Mouse (Mus musculus) layer of hippocampus, postnatal 36 days (tissue): ENCODE data around the gene Ppp1r8. TPM values are rescaled to one million over a fixed set of nuclear protein-coding genes. Genes with fewer than 3 reads are reported as not detected.

Source experiments
- total RNA-seq, 2 experiments: library from RNA; stranded (reverse); gene quantifications; 2 replicates each; pipeline ENCODE4 v1.2.3; 2021

Gene Ppp1r8
- total RNA-seq, 2 experiments from 2014 or later: 40.3 to 41.9 TPM

Other genes starting within 250 kb of the Ppp1r8 start
- gene Eya3, start 204.2 kb downstream of the Ppp1r8 start, total RNA-seq: 10 to 100 TPM; 24.2 to 24.3 TPM
- 1 to 10 TPM; 2.3 to 5.5 TPM for gene Xkr8, start 110.6 kb downstream of the Ppp1r8 start, total RNA-seq
- 1 to 10 TPM; 3.1 to 3.6 TPM for gene Smpdl3b, start 85.9 kb downstream of the Ppp1r8 start, total RNA-seq
- 10 to 100 TPM; 12.8 to 13.5 TPM for gene Rpa2, start 74.8 kb downstream of the Ppp1r8 start, total RNA-seq
- under 1 TPM; 0.66 to 0.82 TPM for gene Themis2, start 46.8 kb downstream of the Ppp1r8 start, total RNA-seq
- gene Stx12, start 41.3 kb upstream of the Ppp1r8 start, total RNA-seq: 100 to 1,000 TPM; 102 to 108 TPM
- gene Fam76a, start 79.4 kb upstream of the Ppp1r8 start, total RNA-seq: 10 to 100 TPM; 52.4 to 53.3 TPM
- gene Fgr, start 130.9 kb upstream of the Ppp1r8 start, total RNA-seq: under 1 TPM in 1 of 2 experiments, not detected in 1; 0.66 TPM
- gene Ahdc1, start 168.1 kb upstream of the Ppp1r8 start, total RNA-seq: 100 to 1,000 TPM; 111 to 113 TPM